Mouse (Mus musculus) spleen, adult 2 months (tissue): ENCODE results near the gene Rasgef1b.

ENCODE experiments used
- CTCF ChIP-seq: fragments of 200-500 bp; IDR thresholded peaks from 2 replicates; pipeline ENCODE4 v1.5.1; 2011; ENCODE audit warnings: mild to moderate bottlenecking, inconsistent platforms; ENCODE audit not compliant: insufficient read depth, insufficient read length, insufficient replicate concordance; ENCODE audit errors: extremely low read depth
- POLR2A ChIP-seq: fragments of 200-500 bp; IDR thresholded peaks from 2 replicates; pipeline ENCODE4 v1.6.1; 2011; ENCODE audit warnings: low read depth, low read length, inconsistent platforms

GRCm38 (mm10) chr5:99729931-99730330 is 1.1 kb upstream of the Rasgef1b start:
- TF ChIP-seq CTCF (no peak), POLR2A (no peak)
